Mouse (Mus musculus) urinary bladder, adult 2 months (tissue): ENCODE data around the gene Dusp12. TPM values are rescaled to one million over a fixed set of nuclear protein-coding genes. Genes with fewer than 3 reads are reported as not detected.
A peak's percentile ranks its signal among the peaks of the same experiment; 100 is the strongest.

Source experiments
- DNase-seq: peaks from one replicate; pipeline ENCODE4 v3.0.0; 2022; ENCODE audit warnings: low spot score
- polyA plus RNA-seq: library from polyadenylated mRNA; depleted of rRNA; stranded (reverse); fragments of >200 nt; gene quantifications from 2 replicates; pipeline ENCODE4 v1.2.3, GENCODE M21; 2012

Dusp12 gene
- polyA plus RNA-seq, 1 experiment = 29.1 TPM

- no peak for DNase-seq
Observed at GRCm38 (mm10) chr1:170898413-170899075, 13.2 kb upstream of the Dusp12 start.

GRCm38 (mm10) chr1:170896651-170897281 lies 11.4 kb upstream of the Dusp12 start:
- DNase-seq = no peak

GRCm38 (mm10) chr1:170894603-170895602 lies 9.6 kb upstream of the Dusp12 start:
- DNase-seq = no peak

GRCm38 (mm10) chr1:170892279-170892678 lies 6.9 kb upstream of the Dusp12 start:
- no peak for DNase-seq

GRCm38 (mm10) chr1:170891646-170892045 lies 6.3 kb upstream of the Dusp12 start:
- no peak for DNase-seq

- DNase-seq = no peak
Observed at GRCm38 (mm10) chr1:170889310-170889709, 4.0 kb upstream of the Dusp12 start.

GRCm38 (mm10) chr1:170886044-170886458 lies 711 bp upstream of the Dusp12 start:
- DNase-seq = no peak

- no peak for DNase-seq
Observed at GRCm38 (mm10) chr1:170884390-170884789, 950 bp downstream of the Dusp12 start.

- DNase-seq = no peak
Observed at GRCm38 (mm10) chr1:170882915-170883485, 2.3 kb downstream of the Dusp12 start.

- no peak for DNase-seq
Observed at GRCm38 (mm10) chr1:170876906-170877305, 8.4 kb downstream of the Dusp12 start.

GRCm38 (mm10) chr1:170875676-170876075 lies 9.7 kb downstream of the Dusp12 start:
- DNase-seq = no peak

- no peak for DNase-seq
Observed at GRCm38 (mm10) chr1:170871961-170872360, 13.4 kb downstream of the Dusp12 start.

- DNase-seq = no peak
Observed at GRCm38 (mm10) chr1:170871402-170871801, 13.9 kb downstream of the Dusp12 start.

GRCm38 (mm10) chr1:170868905-170869283 lies 16.4 kb downstream of the Dusp12 start:
- DNase-seq = no peak

GRCm38 (mm10) chr1:170868107-170868904 lies 17.0 kb downstream of the Dusp12 start:
- DNase-seq = peak; percentile 31

- peak; percentile 96 for DNase-seq
Observed at GRCm38 (mm10) chr1:170867691-170868105, 17.6 kb downstream of the Dusp12 start, which contains the start of gene Atf6. TSS of gene Atf6 (minus strand) at chr1:170867771.

GRCm38 (mm10) chr1:170866992-170867690 lies 18.2 kb downstream of the Dusp12 start:
- DNase-seq = peak; percentile 24

GRCm38 (mm10) chr1:170865406-170865805 lies 19.9 kb downstream of the Dusp12 start:
- DNase-seq = no peak

GRCm38 (mm10) chr1:170864754-170865153 lies 20.6 kb downstream of the Dusp12 start:
- DNase-seq = no peak

- DNase-seq = no peak
Observed at GRCm38 (mm10) chr1:170864234-170864633, 21.1 kb downstream of the Dusp12 start.
